Mouse (Mus musculus) midbrain, embryonic 16.5 days (tissue): ENCODE measurements around the gene Kdm2b. TPM values are rescaled to one million over a fixed set of nuclear protein-coding genes. Genes with fewer than 3 reads are reported as not detected.

Experiments
- ATAC-seq: fragments of 200-750 bp; cut with Nextera tagmentation; 2 replicates; pipeline ENCODE4 v1.8.0; 2017; ENCODE audit warnings: moderate TSS enrichment
- H3K27ac ChIP-seq: fragments of 300-500 bp; sonication (generic); 2 replicates; pipeline ENCODE4 v1.5.1; 2014; ENCODE audit warnings: mild to moderate bottlenecking, low read length, mixed read lengths
- H3K27me3 ChIP-seq: fragments of 300-500 bp; sonication (generic); 2 replicates; pipeline ENCODE4 v1.6.1; 2014; ENCODE audit warnings: low read depth, low read length, mixed read lengths; ENCODE audit not compliant: control insufficient read depth, insufficient read depth
- H3K36me3 ChIP-seq: fragments of 300-500 bp; sonication (generic); 2 replicates; pipeline ENCODE4 v1.6.1; 2014; ENCODE audit warnings: mild to moderate bottlenecking, low read length, moderate library complexity, mixed read lengths; ENCODE audit not compliant: control insufficient read depth, insufficient read depth
- H3K4me1 ChIP-seq: fragments of 300-500 bp; sonication (generic); 2 replicates; pipeline ENCODE4 v1.6.1; 2014; ENCODE audit warnings: mild to moderate bottlenecking, low read length, mixed read lengths; ENCODE audit not compliant: control insufficient read depth, insufficient read depth
- H3K4me2 ChIP-seq: fragments of 300-500 bp; sonication (generic); 2 replicates; pipeline ENCODE4 v1.6.1; 2014; ENCODE audit warnings: mild to moderate bottlenecking, low read length, mixed read lengths
- H3K4me3 ChIP-seq: fragments of 300-500 bp; sonication (generic); 2 replicates; pipeline ENCODE4 v1.5.1; 2014; ENCODE audit warnings: low read depth, mild to moderate bottlenecking, low read length, moderate library complexity, mixed read lengths
- H3K9ac ChIP-seq: fragments of 300-500 bp; sonication (generic); 2 replicates; pipeline ENCODE4 v1.6.1; 2014; ENCODE audit warnings: low read depth, low read length, mixed read lengths
- H3K9me3 ChIP-seq: fragments of 300-500 bp; sonication (generic); replicated peaks from 2 replicates; pipeline ENCODE4 v1.6.1; 2014; ENCODE audit warnings: mild to moderate bottlenecking, low read length, mixed read lengths; ENCODE audit not compliant: control insufficient read depth, poor library complexity, severe bottlenecking
- WGBS: fragments of 180-500 bp; shearing (Covaris S2); extraction: QIAGEN DNeasy Blood & Tissue Kit; methylation state at CpG from one replicate; pipeline ENCODE4 v1.1.7; 2014; 5-methylcytosine and 5-hydroxymethylcytosine counted together
- polyA plus RNA-seq: library from polyadenylated mRNA; unstranded; fragments of >200 nt; fragmentation: Nextera tagmentation; extraction: Ambion mirVana; gene quantifications from 2 replicates; pipeline ENCODE4 v1.2.1, GENCODE M21; 2015

The Kdm2b gene
- polyA plus RNA-seq, 1 experiment from 2014 or later, result 117 TPM

DNA sequence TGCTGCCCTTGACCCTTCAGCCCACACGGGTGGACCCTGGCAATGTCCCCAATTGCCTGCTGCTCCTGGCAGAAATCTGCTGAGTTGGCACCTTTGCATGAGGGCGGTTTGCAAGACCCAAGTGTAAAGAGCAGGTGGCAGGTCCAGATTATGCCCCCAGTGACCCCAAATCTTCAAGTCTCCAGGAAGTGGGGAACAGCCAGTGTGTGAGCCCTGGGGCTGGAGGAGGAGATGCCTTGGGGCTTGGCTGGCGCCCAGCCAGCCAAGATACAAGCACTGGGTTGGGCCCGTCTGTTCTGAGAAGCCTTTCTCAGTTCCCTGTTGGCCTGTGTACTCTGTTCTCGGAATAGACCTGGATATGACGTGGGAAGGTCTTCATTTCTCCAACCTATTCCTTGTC, 37.8 kb upstream of the Kdm2b start:
- WGBS, result 73% methylated on average over 6 of the region's 6 CpGs

DNA sequence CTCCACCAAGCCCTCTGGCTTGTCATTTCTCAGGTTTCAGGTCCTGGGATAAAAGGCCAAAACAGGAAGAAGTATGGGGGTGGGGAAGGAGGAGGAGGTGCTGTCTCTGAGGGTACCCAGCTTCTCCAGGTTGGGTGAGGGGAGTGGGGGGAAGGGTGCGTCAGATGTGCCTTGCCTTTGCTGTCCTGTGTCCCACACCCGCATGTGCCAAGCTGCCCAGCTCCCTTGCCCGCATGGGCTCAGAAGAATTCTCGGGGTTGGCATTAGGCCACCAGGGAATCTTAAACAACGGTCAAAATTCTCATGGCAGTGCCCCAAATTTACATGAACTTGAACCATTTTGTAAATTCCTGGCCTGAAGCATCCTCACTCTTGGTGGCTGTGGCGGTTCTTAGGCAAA, 36.8 kb upstream of the Kdm2b start:
- H3K9me3 ChIP-seq, result no peaks in the 10 kb centered on the region
- H3K4me2 ChIP-seq, result no peak overlapping the region
- 71% methylated on average over 6 of the region's 6 CpGs for WGBS
- peaks cover 3% of the 10 kb centered on the region; the same call in 1 of the 2 replicates for H3K36me3 ChIP-seq
- H3K27me3 ChIP-seq, result no peaks in the 10 kb centered on the region
- H3K4me3 ChIP-seq, result no peak overlapping the region
- no peaks in the 10 kb centered on the region; the same call in 1 of the 2 replicates for H3K4me1 ChIP-seq
- H3K9ac ChIP-seq, result no peak overlapping the region
- H3K27ac ChIP-seq, result no peak overlapping the region
- no peak for ATAC-seq

More for the DNA sequence above, 37.8 kb upstream of the Kdm2b start:
- Histone ChIP-seq H3K36me3 (peaks cover 3% of the 10 kb centered on the region; the same call in 1 of the 2 replicates), H3K9ac (no peak overlapping the region), H3K4me1 (no peaks in the 10 kb centered on the region; the same call in 1 of the 2 replicates), H3K9me3 (no peaks in the 10 kb centered on the region), H3K4me2 (no peak overlapping the region), H3K4me3 (no peak overlapping the region), H3K27me3 (no peaks in the 10 kb centered on the region), H3K27ac (no peak overlapping the region)
- no peak for ATAC-seq

DNA sequence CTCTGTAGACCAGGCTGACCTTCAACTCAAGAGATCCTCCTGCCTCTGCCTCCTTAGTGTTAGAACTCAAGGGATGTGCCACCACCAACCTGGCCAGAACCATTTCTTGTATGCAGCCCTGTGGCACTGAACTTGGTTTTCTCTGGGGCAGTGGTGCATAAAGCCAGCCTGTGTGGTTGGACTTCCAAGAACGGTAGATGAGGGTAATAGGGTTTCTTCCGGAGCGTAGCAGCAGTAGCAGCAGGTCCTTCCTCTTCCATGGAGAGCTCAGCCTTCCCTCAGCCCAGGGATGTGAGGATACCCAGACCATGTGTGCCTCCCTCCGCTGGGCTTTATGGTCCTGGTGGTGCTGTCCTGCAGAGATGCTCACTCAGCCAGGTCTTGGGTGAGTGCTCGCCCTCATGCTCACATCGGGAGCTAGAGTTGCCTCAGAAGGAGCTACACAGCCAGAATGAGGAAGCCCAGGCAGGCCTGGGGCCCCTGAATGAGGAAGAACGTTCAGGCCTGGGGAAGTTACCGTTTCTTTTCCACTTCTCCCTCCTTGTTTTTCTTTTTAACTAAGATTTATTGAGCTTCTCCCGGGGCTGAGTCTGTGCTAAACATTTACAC, 35.4 kb upstream of the Kdm2b start:
- Histone ChIP-seq H3K27ac (no peak overlapping the region), H3K4me2 (no peak overlapping the region), H3K27me3 (no peaks in the 10 kb centered on the region), H3K4me3 (no peak overlapping the region), H3K9ac (no peak overlapping the region), H3K36me3 (no peaks in the 10 kb centered on the region), H3K9me3 (no peaks in the 10 kb centered on the region), H3K4me1 (no peaks in the 10 kb centered on the region; the same call in 1 of the 2 replicates)
- WGBS, result 88% methylated on average over 9 of the region's 9 CpGs
- no peak for ATAC-seq

DNA sequence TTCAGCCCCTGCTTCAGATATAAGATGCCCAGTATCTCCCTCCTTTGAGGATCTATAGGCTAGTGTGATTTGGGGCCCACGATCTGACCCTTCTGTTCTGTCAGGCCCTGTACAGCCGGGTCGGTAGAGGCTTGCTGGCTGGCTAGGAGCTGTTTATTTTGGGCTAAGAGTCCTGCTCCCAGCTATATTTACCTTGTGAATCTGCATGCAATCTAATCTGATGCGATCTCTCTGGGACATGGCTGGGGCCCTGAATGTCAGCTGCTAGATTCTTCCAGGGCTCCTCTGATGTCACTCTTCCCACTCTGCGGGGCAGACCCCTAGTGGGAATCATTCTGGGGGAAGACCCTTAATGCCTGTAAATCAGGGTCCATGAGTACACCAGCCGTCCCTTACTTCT, 34.7 kb upstream of the Kdm2b start:
- Histone ChIP-seq H3K9ac (no peak overlapping the region), H3K4me1 (peaks cover 6% of the 10 kb centered on the region), H3K27me3 (no peaks in the 10 kb centered on the region), H3K27ac (no peak overlapping the region), H3K4me3 (no peak overlapping the region), H3K36me3 (no peaks in the 10 kb centered on the region), H3K4me2 (no peak overlapping the region), H3K9me3 (no peaks in the 10 kb centered on the region)
- ATAC-seq, result no peak
- WGBS, result 88% methylated on average over 6 of the region's 6 CpGs

DNA sequence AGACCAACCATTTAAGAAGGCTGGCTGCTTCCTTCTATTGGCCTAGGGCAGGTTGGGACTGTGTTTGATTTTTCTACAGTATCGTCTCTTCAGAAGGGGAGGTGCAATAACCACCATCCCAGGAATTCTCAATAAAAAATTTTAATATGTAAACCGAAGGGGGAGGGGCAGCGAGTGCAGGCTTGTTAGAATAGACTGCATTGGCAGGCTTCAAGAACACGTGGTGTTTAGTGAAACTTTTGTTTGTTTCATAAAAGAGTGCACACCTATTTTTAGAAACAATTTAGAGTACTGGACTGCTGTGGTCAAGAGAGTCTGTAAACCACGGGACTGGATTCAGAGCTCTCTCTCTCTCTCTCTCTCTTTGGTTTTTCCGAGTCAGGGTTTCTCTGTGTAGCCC, 33.4 kb upstream of the Kdm2b start:
- Histone ChIP-seq H3K4me2 (no peak overlapping the region), H3K4me3 (no peak overlapping the region), H3K27ac (no peak overlapping the region), H3K4me1 (peaks cover 14% of the 10 kb centered on the region), H3K9me3 (no peaks in the 10 kb centered on the region), H3K27me3 (no peaks in the 10 kb centered on the region), H3K9ac (no peak overlapping the region), H3K36me3 (no peaks in the 10 kb centered on the region)
- 85% methylated on average over 6 of the region's 6 CpGs for WGBS
- ATAC-seq, result no peak

DNA sequence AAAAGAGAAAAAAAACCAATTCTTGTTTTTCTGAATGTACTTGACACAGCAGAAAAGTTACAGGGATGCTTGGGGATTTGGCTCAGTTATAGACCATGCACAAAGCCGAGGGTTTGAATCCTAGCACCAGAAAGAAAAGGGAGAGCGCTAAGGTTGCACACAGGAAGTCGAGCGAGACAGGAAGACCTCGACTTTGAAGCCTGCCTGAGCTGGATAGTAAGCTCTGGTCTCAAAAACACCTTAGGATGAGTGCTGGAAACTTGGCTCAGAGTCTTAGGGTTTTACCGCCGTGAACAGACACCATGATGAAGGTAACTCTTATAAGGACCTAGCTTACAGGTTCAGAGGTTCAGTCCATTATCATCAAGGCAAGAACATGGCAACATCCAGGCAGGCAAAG, 31.8 kb upstream of the Kdm2b start:
- H3K4me3 ChIP-seq, result no peak overlapping the region
- ATAC-seq, result no peak
- no peaks in the 10 kb centered on the region for H3K9me3 ChIP-seq
- H3K36me3 ChIP-seq, result no peaks in the 10 kb centered on the region
- WGBS, result 93% methylated on average over 7 of the region's 7 CpGs
- no peak overlapping the region for H3K4me2 ChIP-seq
- H3K27me3 ChIP-seq, result no peaks in the 10 kb centered on the region
- H3K4me1 ChIP-seq, result peaks cover 15% of the 10 kb centered on the region
- H3K9ac ChIP-seq, result no peak overlapping the region
- no peak overlapping the region for H3K27ac ChIP-seq

GRCm38 (mm10) chr5:123020426-123020825, 30.8 kb upstream of the Kdm2b start:
- Histone ChIP-seq H3K9ac (no peak overlapping the region), H3K4me1 (peaks cover 24% of the 10 kb centered on the region), H3K4me3 (no peak overlapping the region), H3K36me3 (no peaks in the 10 kb centered on the region), H3K4me2 (no peak overlapping the region), H3K27ac (no peak overlapping the region; the same call in 1 of the 2 replicates), H3K27me3 (no peaks in the 10 kb centered on the region), H3K9me3 (no peaks in the 10 kb centered on the region)
- no peak for ATAC-seq
- 90% methylated on average over 5 of the region's 5 CpGs for WGBS

GRCm38 (mm10) chr5:123019336-123020016, 29.9 kb upstream of the Kdm2b start:
- no peak overlapping the region for H3K9ac ChIP-seq
- no peak overlapping the region for H3K4me3 ChIP-seq
- 29% methylated on average over 10 of the region's 10 CpGs for WGBS
- no peak for ATAC-seq
- no peaks in the 10 kb centered on the region for H3K36me3 ChIP-seq
- H3K27me3 ChIP-seq, result no peaks in the 10 kb centered on the region
- H3K27ac ChIP-seq, result peak overlapping the region; percentile 48
- no peaks in the 10 kb centered on the region for H3K9me3 ChIP-seq
- peaks cover 24% of the 10 kb centered on the region for H3K4me1 ChIP-seq
- H3K4me2 ChIP-seq, result no peak overlapping the region

DNA sequence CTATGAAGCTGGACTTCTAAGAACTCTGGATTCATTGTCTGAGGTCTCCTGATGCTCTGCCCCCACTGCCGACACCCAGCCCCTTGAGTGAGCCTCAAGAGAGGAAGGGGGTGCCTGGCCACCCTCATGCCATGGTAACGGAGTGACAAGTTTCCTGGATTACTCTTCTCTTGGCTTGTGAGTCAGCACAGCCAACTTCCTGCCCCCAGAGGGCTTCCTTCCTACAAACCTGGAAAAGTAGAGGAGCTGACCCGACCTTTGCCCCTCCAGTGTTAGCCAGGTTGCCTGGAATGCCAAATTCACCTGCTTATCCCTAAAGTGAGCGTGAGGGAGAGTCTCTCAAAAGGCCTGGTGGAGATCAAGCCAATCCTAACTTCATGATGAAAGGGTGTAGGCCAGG, 27.9 kb upstream of the Kdm2b start:
- H3K9ac ChIP-seq, result no peak overlapping the region
- H3K36me3 ChIP-seq, result no peaks in the 10 kb centered on the region
- no peak for ATAC-seq
- no peak overlapping the region for H3K4me2 ChIP-seq
- peaks cover 24% of the 10 kb centered on the region for H3K4me1 ChIP-seq
- no peak overlapping the region for H3K4me3 ChIP-seq
- H3K27ac ChIP-seq, result no peak overlapping the region
- 87% methylated on average over 4 of the region's 4 CpGs for WGBS
- H3K27me3 ChIP-seq, result no peaks in the 10 kb centered on the region
- H3K9me3 ChIP-seq, result no peaks in the 10 kb centered on the region
